Mouse (Mus musculus): Measurements from ENCODE around the gene Il4i1. TPM values are rescaled to one million over a fixed set of nuclear protein-coding genes. Genes with fewer than 3 reads are reported as not detected.

Il4i1 gene
- polyA plus RNA-seq, 1 experiment from 2014 or later, result 1.6 TPM

DNA sequence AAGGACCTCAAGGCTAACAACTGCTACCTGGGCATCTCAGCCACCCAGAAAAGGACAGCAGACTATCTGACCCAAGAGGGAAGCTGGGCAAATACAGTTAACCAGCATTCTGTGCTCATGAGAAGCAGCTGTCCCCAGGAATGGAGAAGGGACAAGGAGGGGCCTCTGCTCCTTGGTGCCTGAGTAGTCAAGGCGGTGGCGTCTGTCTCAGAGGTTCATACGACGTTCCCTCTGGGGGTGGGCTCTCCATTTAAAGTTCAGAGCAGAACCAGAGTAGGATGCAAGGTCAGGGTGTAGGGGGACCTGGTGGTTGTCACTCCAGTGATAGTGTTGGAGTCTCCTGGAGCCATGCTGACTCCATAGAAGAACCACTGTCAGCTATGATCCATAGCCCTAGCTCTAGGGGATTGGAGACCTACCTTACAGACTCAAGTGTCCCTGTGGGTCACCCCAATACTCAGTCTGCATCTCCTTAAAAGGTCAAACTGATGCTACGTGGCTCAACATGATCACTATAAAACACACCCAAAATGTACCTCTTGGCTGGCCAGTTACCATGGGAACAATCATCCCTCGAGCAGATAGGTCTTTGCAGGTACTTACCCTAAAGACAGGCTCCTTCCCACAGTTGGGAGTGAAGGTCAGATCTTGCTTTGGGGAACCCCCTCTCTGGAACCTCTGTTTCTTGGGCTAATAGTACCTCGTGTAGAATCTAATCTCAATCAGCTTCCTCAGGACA is 5.2 kb upstream of the Il4i1 start:
- H3K4me3 ChIP-seq, result no peak overlapping the region
- peaks cover 9% of the 10 kb centered on the region for H3K4me1 ChIP-seq
- H3K4me2 ChIP-seq, result no peak overlapping the region
- no peak overlapping the region for H3K9ac ChIP-seq
- H3K27ac ChIP-seq, result no peak overlapping the region
- H3K9me3 ChIP-seq, result no peaks in the 10 kb centered on the region
- peaks cover 25% of the 10 kb centered on the region for H3K36me3 ChIP-seq
- no peak for ATAC-seq (ENCODE audit: insufficient number of reproducible peaks, low FRiP score, low TSS enrichment, low read depth)
- WGBS, result 82% methylated on average over 7 of the region's 7 CpGs
- no peaks in the 10 kb centered on the region for H3K27me3 ChIP-seq

DNA sequence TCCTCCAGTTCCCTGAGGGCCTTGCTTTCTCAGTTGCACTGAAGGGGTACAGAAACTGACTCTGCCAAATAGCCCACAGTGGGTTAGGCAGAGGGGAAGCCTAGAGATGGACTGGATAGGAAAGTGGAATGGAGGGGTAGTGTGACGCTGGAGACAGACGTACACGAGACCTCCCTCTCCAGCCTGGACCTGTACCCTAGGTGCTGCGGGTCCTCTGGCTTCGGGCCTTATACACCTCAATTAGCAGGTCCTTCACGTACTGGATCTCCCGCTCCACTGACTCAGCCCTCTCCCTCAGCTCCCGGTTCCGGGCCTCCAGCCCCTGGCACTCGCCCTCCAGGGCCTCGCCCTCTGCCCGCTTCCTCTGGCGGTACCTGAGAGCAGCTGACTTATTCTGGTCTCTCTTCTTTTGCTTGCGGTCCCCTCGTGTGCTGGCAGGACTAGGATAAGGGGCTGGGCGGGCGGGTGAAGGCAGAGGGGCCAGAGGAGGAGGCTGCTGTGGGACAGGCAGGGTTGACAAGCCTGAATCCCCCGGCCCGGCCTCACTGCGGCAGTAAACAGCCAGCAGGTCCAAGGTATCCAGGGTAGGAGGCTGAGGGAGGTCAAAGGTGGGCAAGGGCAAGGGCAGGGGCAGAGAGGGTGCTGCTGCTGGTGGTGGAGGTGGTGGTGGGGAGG is 3.4 kb upstream of the Il4i1 start:
- Histone ChIP-seq H3K9ac (no peak overlapping the region), H3K9me3 (no peaks in the 10 kb centered on the region), H3K4me3 (no peak overlapping the region), H3K27ac (no peak overlapping the region), H3K36me3 (peaks cover 25% of the 10 kb centered on the region), H3K4me2 (no peak overlapping the region), H3K4me1 (peaks cover 17% of the 10 kb centered on the region), H3K27me3 (no peaks in the 10 kb centered on the region)
- WGBS, result 87% methylated on average over 18 of the region's 20 CpGs
- ATAC-seq (ENCODE audit: insufficient number of reproducible peaks, low FRiP score, low TSS enrichment, low read depth), result no peak

DNA sequence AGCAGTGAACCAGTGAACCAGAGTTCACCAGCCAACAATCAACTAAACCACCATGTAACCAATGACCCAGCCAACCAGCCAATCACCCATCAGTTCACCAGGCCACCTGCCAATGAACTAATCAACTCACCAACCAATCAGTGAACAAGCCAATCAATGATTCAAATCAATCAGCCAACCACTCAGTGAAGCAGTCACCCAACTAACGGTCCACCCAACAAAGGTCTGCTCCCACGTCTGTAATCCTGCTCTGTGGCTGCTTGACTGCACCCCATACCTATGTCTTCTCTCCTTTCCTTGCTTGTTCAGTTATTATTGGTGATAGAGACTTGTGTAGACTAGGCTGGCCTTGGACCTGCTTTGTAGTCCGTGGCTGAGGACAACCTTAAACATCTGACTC is 2.2 kb upstream of the Il4i1 start:
- 90% methylated on average over 3 of the region's 3 CpGs for WGBS
- Histone ChIP-seq H3K9me3 (no peaks in the 10 kb centered on the region), H3K4me3 (no peak overlapping the region), H3K36me3 (peaks cover 25% of the 10 kb centered on the region), H3K4me2 (no peak overlapping the region), H3K27ac (no peak overlapping the region), H3K4me1 (peaks cover 29% of the 10 kb centered on the region), H3K27me3 (no peaks in the 10 kb centered on the region), H3K9ac (no peak overlapping the region)
- no peak for ATAC-seq (ENCODE audit: insufficient number of reproducible peaks, low FRiP score, low TSS enrichment, low read depth)

DNA sequence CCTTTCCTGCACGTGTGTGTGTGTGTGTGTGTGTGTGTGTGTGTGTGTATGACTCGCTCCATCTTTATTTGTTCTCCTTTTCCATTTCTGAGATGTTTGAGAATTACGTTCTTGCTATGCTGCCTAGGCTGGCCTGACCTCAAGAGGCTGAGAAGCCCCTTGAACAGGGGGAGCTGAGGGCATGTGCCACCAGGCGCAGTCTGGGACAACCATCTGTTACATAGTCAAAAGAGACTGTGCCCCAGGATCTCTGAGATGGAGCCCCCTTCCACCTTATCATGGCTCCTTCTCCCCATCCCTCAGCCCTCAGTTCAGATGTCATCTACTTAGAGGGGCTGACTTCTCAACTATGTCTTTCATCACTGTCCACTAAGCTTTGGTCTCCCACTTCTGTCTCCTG is 1.8 kb upstream of the Il4i1 start:
- peaks cover 33% of the 10 kb centered on the region for H3K4me1 ChIP-seq
- WGBS, result 99% methylated on average over 4 of the region's 4 CpGs
- H3K27me3 ChIP-seq, result no peaks in the 10 kb centered on the region
- H3K36me3 ChIP-seq, result peaks cover 25% of the 10 kb centered on the region
- H3K9me3 ChIP-seq, result no peaks in the 10 kb centered on the region
- H3K4me2 ChIP-seq, result no peak overlapping the region
- H3K27ac ChIP-seq, result no peak overlapping the region
- no peak for ATAC-seq (ENCODE audit: insufficient number of reproducible peaks, low FRiP score, low TSS enrichment, low read depth)
- no peak overlapping the region for H3K9ac ChIP-seq
- no peak overlapping the region for H3K4me3 ChIP-seq

DNA sequence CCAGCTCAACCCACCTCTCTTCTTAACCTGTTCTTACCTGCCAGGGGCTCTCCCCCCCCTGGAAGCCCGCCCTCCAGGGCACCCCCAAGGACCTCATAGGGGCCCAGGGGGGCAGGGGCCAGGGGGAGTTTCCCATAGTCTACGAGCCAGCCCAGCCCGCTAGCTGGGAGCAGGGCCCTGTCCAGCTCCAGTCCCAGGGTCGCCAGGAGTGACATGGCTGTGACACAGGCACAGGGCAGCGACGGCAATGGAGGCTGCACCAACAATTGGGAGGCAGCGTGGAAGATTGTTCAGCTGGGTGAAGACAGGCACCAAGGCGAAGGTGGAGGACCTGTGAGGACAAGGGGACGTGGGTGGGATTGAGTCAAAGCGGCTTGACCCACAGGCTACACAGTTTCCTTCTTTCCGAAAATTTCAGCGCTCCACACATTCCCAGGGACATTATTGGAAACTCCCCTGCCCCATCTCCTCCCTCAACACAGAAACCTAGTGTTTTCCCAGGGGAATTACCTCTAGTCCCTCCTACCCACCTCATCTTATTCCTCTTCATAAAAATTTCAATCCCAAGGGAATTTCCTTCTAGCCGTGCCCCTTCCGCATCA is 1.1 kb upstream of the Il4i1 start:
- Histone ChIP-seq H3K27me3 (no peaks in the 10 kb centered on the region), H3K36me3 (peaks cover 25% of the 10 kb centered on the region), H3K4me2 (peak overlapping the region; percentile 71), H3K9ac (no peak overlapping the region), H3K4me1 (peaks cover 39% of the 10 kb centered on the region), H3K27ac (peak overlapping the region; percentile 98), H3K9me3 (no peaks in the 10 kb centered on the region), H3K4me3 (peak overlapping the region; percentile 86)
- WGBS, result 36% methylated on average over 14 of the region's 14 CpGs
- ATAC-seq (ENCODE audit: insufficient number of reproducible peaks, low FRiP score, low TSS enrichment, low read depth), result no peak

DNA sequence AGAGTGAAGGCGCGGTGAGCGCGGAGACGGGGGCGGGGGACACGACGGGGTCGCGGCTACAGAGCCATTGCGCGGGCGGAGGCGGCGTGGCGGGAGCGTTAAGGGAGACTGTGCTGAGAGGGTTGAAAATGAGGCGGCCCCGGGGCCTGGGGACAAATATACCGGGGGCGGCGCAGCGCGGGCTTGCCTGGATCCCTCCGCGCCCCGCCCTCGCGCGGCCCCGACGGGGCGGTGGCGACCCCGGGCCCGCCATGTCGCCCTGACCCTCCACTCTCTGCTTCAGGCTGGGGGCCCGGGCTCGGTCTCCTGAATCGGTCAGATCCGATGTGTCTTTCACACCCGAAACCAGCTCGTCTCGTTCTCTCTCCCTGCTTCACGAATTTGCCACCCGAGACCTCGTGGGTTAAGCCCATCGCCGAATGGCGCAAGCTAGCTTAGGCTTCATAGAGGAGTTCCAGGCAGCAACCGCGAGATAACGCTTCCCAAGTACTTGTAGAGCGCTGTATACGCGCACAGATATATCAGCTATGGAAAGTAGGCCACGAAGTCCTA is 359 bp downstream of the Il4i1 start, which contains the start of gene Atf5:
Gene Atf5 (minus strand): TSS at position 189 of the 552 bp plus-strand sequence.
- no peaks in the 10 kb centered on the region for H3K27me3 ChIP-seq
- WGBS, result under 1% methylated on average over 49 of the region's 57 CpGs
- peak within 1 kb of the TSS; percentile 86 for H3K4me3 ChIP-seq
- peak within 1 kb of the TSS; percentile 71 for H3K4me2 ChIP-seq
- peak; percentile 17; the same call in 1 of the 2 replicates for ATAC-seq (ENCODE audit: insufficient number of reproducible peaks, low FRiP score, low TSS enrichment, low read depth)
- H3K36me3 ChIP-seq, result peaks cover 24% of the 10 kb centered on the region
- no peaks in the 10 kb centered on the region for H3K9me3 ChIP-seq
- peaks cover 50% of the 10 kb centered on the region for H3K4me1 ChIP-seq
- H3K27ac ChIP-seq, result peak within 1 kb of the TSS; percentile 98
- peak within 1 kb of the TSS; percentile 92 for H3K9ac ChIP-seq

DNA sequence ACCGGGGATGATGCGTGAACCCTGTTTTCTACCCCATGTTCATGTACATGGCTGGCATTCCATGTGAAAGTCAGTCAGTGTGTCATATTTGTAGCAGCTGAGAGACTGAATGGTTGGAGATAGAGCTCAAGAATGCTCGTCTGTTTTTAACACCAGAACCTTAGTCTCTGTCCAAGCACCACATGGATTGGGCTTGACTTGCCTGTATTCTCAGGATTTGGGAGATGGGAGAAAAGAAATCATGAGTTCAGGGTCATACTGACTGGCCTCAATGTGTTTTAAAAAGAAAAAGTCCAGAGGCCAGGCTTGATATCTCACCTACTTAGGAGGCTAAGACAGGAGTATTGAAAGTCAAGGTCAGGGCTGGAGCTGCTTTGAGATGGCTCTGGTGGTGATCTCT is 1.3 kb downstream of the Il4i1 start:
- Histone ChIP-seq H3K27me3 (no peaks in the 10 kb centered on the region), H3K4me3 (peak overlapping the region; percentile 86), H3K9ac (peak overlapping the region; percentile 92; the same call in 1 of the 2 replicates), H3K4me2 (peak overlapping the region; percentile 71), H3K4me1 (peaks cover 52% of the 10 kb centered on the region), H3K9me3 (no peaks in the 10 kb centered on the region), H3K36me3 (peaks cover 15% of the 10 kb centered on the region; the same call in 1 of the 2 replicates), H3K27ac (peak overlapping the region; percentile 98; the same call in 1 of the 2 replicates)
- ATAC-seq (ENCODE audit: insufficient number of reproducible peaks, low FRiP score, low TSS enrichment, low read depth), result no peak
- WGBS, result 16% methylated on average over 3 of the region's 3 CpGs

DNA sequence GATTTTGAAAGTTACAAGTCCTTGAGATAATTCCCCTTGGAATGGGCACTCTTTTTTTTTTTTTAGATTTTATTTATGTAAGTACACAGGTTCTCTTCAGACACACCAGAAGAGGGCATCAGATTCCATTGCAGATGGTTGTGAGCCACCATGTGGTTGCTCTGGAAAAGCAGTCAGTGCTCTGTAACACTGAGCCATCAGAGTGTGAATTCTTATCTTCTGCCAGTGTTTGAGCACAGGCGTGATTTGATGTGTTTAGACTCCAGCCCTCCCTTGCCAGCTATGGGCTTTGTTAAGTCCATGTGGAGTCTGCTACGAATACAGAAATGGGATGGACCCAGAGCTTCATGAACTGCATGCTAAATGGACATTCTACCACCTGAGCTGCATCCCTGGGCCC is 2.0 kb downstream of the Il4i1 start:
- Histone ChIP-seq H3K36me3 (peaks cover 8% of the 10 kb centered on the region; the same call in 1 of the 2 replicates), H3K4me1 (peaks cover 52% of the 10 kb centered on the region), H3K9ac (0 out of 2 replicates have a peak overlapping the region, but pooled peaks have one; percentile 92), H3K4me2 (peak overlapping the region; percentile 71), H3K27ac (peak overlapping the region; percentile 67), H3K27me3 (no peaks in the 10 kb centered on the region), H3K9me3 (no peaks in the 10 kb centered on the region), H3K4me3 (peak overlapping the region; percentile 86)
- no peak for ATAC-seq (ENCODE audit: insufficient number of reproducible peaks, low FRiP score, low TSS enrichment, low read depth)
- WGBS, result 29% methylated on average over 2 of the region's 2 CpGs

DNA sequence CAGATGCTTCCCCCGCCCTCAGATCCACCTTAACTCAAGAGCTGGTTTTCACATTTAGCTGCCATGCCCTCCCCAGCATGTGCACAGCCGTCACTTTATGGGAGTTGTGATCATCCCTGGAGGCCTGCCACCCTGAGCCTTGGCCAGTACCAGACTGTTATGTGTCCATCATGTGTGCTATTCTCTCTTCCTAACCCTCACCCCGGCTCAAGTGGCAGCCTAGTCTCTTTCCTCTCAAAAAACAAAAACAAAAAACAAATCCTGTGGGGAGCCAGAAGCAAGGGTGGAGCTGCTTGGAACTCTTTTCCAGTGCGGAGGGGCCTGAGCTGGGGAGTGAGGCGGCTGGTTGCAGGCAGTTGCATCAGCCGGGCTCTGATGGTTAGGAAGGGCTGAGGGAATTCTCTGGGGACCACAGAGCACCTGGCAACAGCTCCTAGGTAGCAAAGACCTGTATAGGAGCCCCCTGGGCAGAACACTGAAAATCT is 2.6 kb downstream of the Il4i1 start:
- peaks cover 8% of the 10 kb centered on the region; the same call in 1 of the 2 replicates for H3K36me3 ChIP-seq
- no peaks in the 10 kb centered on the region for H3K27me3 ChIP-seq
- no peak for ATAC-seq (ENCODE audit: insufficient number of reproducible peaks, low FRiP score, low TSS enrichment, low read depth)
- no peaks in the 10 kb centered on the region for H3K9me3 ChIP-seq
- H3K27ac ChIP-seq, result peak overlapping the region; percentile 67
- H3K4me3 ChIP-seq, result peak overlapping the region; percentile 86
- peaks cover 53% of the 10 kb centered on the region for H3K4me1 ChIP-seq
- H3K4me2 ChIP-seq, result peak overlapping the region; percentile 71
- 33% methylated on average over 6 of the region's 6 CpGs for WGBS
- 0 out of 2 replicates have a peak overlapping the region, but pooled peaks have one; percentile 17 for H3K9ac ChIP-seq

DNA sequence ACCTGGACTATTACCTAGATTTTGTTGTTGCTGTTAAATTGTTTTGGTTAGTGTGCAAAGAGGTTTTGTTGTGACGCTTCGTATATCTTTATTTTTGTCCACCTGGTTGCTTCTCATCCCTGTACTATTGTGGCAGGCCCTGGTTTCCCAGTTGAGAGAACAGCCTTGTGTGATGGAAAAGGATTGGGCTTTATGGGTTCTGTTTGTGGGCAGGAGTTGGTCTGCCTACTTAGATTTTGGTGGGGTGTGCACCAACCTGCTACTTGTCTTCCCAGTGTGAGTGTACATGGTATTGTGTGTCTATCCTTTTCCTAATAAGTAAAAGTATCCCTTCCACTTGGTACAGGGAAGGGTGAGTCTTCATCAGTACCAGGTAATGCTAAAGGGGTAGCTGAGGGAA is 3.2 kb downstream of the Il4i1 start:
- Histone ChIP-seq H3K4me3 (peak overlapping the region; percentile 86), H3K4me1 (peaks cover 57% of the 10 kb centered on the region), H3K27me3 (no peaks in the 10 kb centered on the region), H3K27ac (peak overlapping the region; percentile 67; the same call in 1 of the 2 replicates), H3K9ac (0 out of 2 replicates have a peak overlapping the region, but pooled peaks have one; percentile 17), H3K4me2 (peak overlapping the region; percentile 71; the same call in 1 of the 2 replicates), H3K9me3 (no peaks in the 10 kb centered on the region), H3K36me3 (peaks cover 3% of the 10 kb centered on the region; the same call in 1 of the 2 replicates)
- 89% methylated on average over 2 of the region's 2 CpGs for WGBS
- no peak for ATAC-seq (ENCODE audit: insufficient number of reproducible peaks, low FRiP score, low TSS enrichment, low read depth)

DNA sequence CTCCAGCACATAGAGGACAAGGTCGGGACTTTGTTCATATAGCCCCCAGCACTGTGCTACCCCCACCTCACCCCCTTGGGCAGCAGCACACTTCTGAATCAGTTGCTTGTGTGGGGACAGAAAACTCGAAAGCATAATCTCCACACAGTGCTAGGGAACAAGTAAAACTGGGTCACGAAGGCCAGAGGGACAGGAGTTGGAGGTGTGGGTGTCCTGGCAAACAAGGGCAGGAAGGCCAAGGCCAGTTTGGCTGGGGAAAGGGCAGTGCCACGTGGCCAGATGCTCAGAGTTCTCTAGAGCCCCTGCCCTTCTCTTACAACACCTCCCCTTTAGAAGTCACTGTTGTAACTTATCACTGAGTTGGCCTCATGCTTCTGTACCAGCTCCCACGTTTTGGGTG is 3.7 kb downstream of the Il4i1 start:
- peaks cover 59% of the 10 kb centered on the region for H3K4me1 ChIP-seq
- peak overlapping the region; percentile 86; the same call in 1 of the 2 replicates for H3K4me3 ChIP-seq
- H3K27ac ChIP-seq, result peak overlapping the region; percentile 44; the same call in 1 of the 2 replicates
- no peak overlapping the region for H3K9ac ChIP-seq
- H3K27me3 ChIP-seq, result no peaks in the 10 kb centered on the region
- no peak for ATAC-seq (ENCODE audit: insufficient number of reproducible peaks, low FRiP score, low TSS enrichment, low read depth)
- H3K4me2 ChIP-seq, result peak overlapping the region; percentile 71; the same call in 1 of the 2 replicates
- no peaks in the 10 kb centered on the region for H3K9me3 ChIP-seq
- WGBS, result 61% methylated on average over 5 of the region's 5 CpGs
- no peaks in the 10 kb centered on the region; the same call in 1 of the 2 replicates for H3K36me3 ChIP-seq
